Mouse (Mus musculus) midbrain, postnatal 0 days (tissue): Measurements from ENCODE around the gene Hspa12a. TPM values are rescaled to one million over a fixed set of nuclear protein-coding genes. Genes with fewer than 3 reads are reported as not detected.

Experiments
- ATAC-seq: fragments of 200-750 bp; cut with Nextera tagmentation; 2 replicates; pipeline ENCODE4 v1.8.0; 2017; ENCODE audit warnings: moderate number of reproducible peaks, mild to moderate bottlenecking, moderate TSS enrichment, moderate library complexity; ENCODE audit not compliant: low FRiP score
- DNase-seq: peaks from one replicate; pipeline ENCODE4 v3.0.0-alpha.2; 2015; ENCODE audit warnings: low spot score
- H3K27ac ChIP-seq: fragments of 300-500 bp; sonication (generic); 2 replicates; pipeline ENCODE4 v1.5.1; 2014; ENCODE audit warnings: low read depth, mild to moderate bottlenecking, low read length, mixed read lengths
- H3K27me3 ChIP-seq: fragments of 300-500 bp; sonication (generic); 2 replicates; pipeline ENCODE4 v1.6.1; 2014; ENCODE audit warnings: low read length, control low read depth, mixed read lengths; ENCODE audit not compliant: insufficient read depth
- H3K36me3 ChIP-seq: fragments of 300-500 bp; sonication (generic); 2 replicates; pipeline ENCODE4 v1.6.1; 2014; ENCODE audit warnings: low read length, control low read depth, mixed read lengths; ENCODE audit not compliant: insufficient read depth
- H3K4me1 ChIP-seq: fragments of 300-500 bp; sonication (generic); 2 replicates; pipeline ENCODE4 v1.6.1; 2014; ENCODE audit warnings: mild to moderate bottlenecking, control low read depth, antibody characterized with exemption, low read length, mixed read lengths; ENCODE audit not compliant: insufficient read depth
- H3K4me2 ChIP-seq: fragments of 300-500 bp; sonication (generic); 2 replicates; pipeline ENCODE4 v1.6.1; 2014; ENCODE audit warnings: low read depth, mild to moderate bottlenecking, low read length, mixed read lengths; ENCODE audit not compliant: poor library complexity, severe bottlenecking
- H3K4me3 ChIP-seq: fragments of 300-500 bp; sonication (generic); 2 replicates; pipeline ENCODE4 v1.5.1; 2014; ENCODE audit warnings: low read depth, mild to moderate bottlenecking, low read length, moderate library complexity
- H3K9ac ChIP-seq: fragments of 300-500 bp; sonication (generic); replicated peaks from 2 replicates; pipeline ENCODE4 v1.6.1; 2014; ENCODE audit warnings: mild to moderate bottlenecking, low read length, moderate library complexity, mixed read lengths; ENCODE audit not compliant: poor library complexity, severe bottlenecking
- H3K9me3 ChIP-seq: fragments of 300-500 bp; sonication (generic); 2 replicates; pipeline ENCODE4 v1.6.1; 2016; ENCODE audit warnings: low read length, control low read depth
- CTCF ChIP-seq: IDR thresholded peaks from 2 replicates; pipeline ENCODE4 v1.5.1; 2016; ENCODE audit warnings: antibody characterized with exemption, mild to moderate bottlenecking
- WGBS: fragments of 180-500 bp; shearing (Covaris S2); extraction: QIAGEN DNeasy Blood & Tissue Kit; methylation state at CpG from one replicate; pipeline ENCODE4 v1.1.7; 2014; 5-methylcytosine and 5-hydroxymethylcytosine counted together
- polyA plus RNA-seq: library from polyadenylated mRNA; unstranded; fragments of >200 nt; fragmentation: Nextera tagmentation; extraction: Ambion mirVana; gene quantifications from 2 replicates; pipeline ENCODE4 v1.2.1, GENCODE M21; 2015
- total RNA-seq: library from RNA; depleted of rRNA; stranded (reverse); fragments of >200 nt; gene quantifications from 2 replicates; pipeline ENCODE4 v1.2.3, GENCODE M21; 2014

Gene Hspa12a
- total and polyA plus RNA-seq, 2 experiments from 2014 or later = 53.8 to 73.7 TPM

DNA sequence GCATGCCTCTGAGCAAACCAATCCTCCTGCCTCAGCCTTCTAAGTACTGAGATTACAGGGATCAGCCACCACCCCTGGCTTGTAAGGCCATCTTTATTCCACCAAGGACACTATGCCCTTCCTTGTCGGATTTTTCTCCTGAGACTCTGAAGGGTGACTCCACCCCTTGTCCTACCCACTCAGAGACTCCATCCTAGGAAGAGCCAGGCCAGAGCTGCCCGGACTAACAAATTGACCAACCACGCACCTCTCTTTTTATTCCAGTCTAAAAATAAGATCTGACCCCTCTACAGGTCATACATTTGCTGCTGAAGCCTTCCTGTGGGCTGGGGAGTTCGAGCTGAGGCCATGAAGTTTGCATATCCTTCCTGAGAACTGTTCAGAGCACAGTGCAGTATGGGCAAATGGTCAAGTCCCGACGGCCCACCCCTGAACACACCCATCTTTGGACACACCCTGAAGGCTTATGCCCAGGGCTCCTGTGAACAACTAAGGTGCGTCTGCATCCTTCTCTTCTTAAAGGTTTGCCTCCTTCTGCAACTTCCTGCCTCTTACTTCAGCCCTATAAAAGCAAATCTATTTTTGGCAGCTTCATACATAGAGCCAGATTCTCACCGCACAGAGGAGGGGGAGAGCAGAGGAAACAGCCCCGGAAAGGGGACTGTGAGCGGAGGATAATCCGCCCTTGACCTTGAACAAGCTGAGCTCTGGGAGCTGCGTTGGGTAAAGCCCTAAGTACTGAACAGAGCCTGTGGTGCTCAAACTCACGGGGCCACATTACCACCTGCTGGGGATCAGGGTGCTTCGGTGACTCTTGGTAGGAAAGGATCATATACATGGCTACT, 124.7 kb downstream of the Hspa12a start:
- Histone ChIP-seq H3K27me3 (no peaks in the 10 kb centered on the region), H3K4me1 (no peaks in the 10 kb centered on the region), H3K9me3 (no peaks in the 10 kb centered on the region), H3K27ac (no peak overlapping the region), H3K36me3 (peaks cover 20% of the 10 kb centered on the region), H3K4me3 (no peak overlapping the region), H3K9ac (no peak overlapping the region), H3K4me2 (no peak overlapping the region)
- ATAC-seq = no peak
- WGBS = 77% methylated on average over 14 of the region's 14 CpGs
- no peak for TF ChIP-seq CTCF
- DNase-seq = no peak

DNA sequence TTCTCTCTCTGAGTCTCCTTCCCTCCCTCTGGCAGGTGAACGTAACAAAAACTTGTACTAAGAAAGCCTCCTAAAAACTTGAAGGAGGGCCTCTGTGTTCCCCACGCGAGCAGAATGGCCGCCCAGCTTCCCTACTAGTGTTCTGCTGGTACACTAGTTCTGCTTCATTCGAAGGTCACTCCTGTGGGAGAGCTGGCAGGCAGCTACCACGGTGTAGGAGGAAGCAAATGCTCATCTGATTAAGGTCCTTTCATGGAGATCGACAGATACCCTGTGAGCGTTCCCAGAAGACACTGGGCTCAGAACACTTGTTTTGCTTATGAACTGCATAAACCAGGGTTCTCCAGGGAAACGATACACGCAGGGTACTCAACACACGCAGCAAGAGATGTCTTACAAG, 126.1 kb downstream of the Hspa12a start:
- DNase-seq = no peak
- H3K36me3 ChIP-seq = peaks cover 20% of the 10 kb centered on the region
- H3K4me2 ChIP-seq = no peak overlapping the region
- 79% methylated on average over 11 of the region's 11 CpGs for WGBS
- H3K9me3 ChIP-seq = no peaks in the 10 kb centered on the region
- no peak for ATAC-seq
- H3K27ac ChIP-seq = no peak overlapping the region
- H3K4me3 ChIP-seq = no peak overlapping the region
- H3K9ac ChIP-seq = no peak overlapping the region
- H3K4me1 ChIP-seq = no peaks in the 10 kb centered on the region
- no peaks in the 10 kb centered on the region for H3K27me3 ChIP-seq
- TF ChIP-seq CTCF = no peak

DNA sequence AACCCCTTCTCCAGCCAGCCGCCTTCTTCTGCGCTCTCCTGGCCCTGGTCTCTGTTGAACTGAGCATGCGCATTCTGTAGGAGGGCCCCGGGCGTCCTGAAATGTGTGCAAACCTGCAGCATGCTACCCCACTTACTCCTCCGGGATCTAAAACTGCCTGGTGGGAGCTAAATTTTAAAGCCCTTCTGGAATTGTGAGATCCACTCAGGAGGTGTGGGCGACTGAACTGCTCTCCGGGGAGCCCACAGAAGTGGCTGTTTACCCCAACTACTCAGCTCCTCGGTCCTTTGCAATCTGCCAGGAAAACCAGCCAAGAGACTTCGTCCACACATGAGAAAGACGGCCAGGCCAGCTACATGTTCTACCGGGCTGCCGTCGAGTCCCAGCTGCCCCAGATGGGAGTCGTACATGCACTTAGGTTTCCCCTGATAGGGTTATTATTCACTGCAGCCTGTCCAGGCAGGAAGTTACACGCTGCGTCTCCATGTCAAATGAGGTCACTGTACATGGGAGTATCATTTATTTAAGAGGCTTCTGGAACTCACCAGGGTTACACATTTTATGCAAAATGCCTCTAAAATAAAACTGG, 126.9 kb downstream of the Hspa12a start:
- Histone ChIP-seq H3K4me1 (no peaks in the 10 kb centered on the region), H3K9ac (no peak overlapping the region), H3K36me3 (peaks cover 15% of the 10 kb centered on the region), H3K4me3 (no peak overlapping the region), H3K9me3 (no peaks in the 10 kb centered on the region), H3K27ac (no peak overlapping the region), H3K27me3 (no peaks in the 10 kb centered on the region), H3K4me2 (no peak overlapping the region)
- DNase-seq (no peak), ATAC-seq (no peak)
- TF ChIP-seq CTCF = no peak
- 79% methylated on average over 17 of the region's 17 CpGs for WGBS

DNA sequence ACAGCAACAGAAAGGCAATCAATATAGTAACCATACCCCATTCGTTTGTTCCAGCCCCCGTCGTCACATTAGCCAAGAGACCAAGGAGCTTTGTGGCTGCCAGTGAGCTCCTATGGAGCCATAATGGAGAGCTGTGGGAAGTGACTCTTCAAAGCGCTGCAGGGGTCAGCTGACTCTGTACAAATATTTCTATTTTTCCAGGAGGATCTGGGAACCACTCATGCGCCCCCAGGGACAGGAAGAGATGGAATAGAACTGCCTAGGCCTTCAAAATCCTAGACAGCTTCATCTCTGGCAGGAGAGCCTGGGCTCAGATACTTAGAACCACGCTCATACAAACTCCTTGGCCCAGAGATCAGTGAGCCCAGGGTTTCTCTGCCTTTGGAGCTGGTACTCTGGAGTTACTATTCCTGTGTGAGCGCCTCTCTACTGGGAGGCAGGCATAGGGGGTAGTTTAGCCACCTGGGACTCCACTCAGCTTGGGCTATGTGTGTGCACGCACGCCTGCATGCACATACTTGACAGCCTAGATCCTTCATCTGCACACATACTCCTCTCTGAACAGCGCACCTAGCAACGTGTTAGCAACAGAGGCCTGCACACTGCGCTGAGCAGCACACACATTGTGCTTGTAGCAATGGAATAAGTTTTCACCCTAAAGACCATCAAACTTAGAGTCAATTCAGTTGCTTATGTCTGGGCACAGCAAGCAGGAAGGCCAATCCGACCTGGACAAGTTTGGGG, 128.1 kb downstream of the Hspa12a start:
- Histone ChIP-seq H3K9ac (no peak overlapping the region), H3K4me3 (no peak overlapping the region), H3K4me1 (no peaks in the 10 kb centered on the region), H3K27ac (no peak overlapping the region), H3K27me3 (no peaks in the 10 kb centered on the region), H3K9me3 (no peaks in the 10 kb centered on the region), H3K4me2 (no peak overlapping the region), H3K36me3 (peaks cover 15% of the 10 kb centered on the region)
- DNase-seq = no peak
- ATAC-seq = no peak
- no peak for TF ChIP-seq CTCF
- WGBS = 84% methylated on average over 13 of the region's 13 CpGs

DNA sequence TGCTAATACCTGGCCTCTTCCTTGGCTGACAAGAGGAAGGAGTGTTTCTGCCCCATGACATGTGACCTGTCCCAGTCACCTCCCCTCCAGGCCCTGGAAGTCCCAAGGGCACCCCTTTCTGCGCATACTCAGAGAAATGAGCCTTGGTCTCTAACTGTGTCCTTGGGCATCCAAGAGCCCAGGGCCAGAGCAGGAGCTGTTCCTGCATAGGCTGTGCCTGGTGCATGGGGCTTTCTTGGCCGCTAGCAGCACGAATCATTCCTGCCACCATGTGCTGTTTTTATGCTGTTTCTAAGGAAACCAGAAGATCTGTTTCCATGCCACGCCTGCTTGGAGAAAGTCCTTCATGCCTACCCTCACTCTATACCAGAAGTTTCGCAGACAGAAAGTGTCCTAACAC, 132.9 kb downstream of the Hspa12a start:
- ATAC-seq = no peak
- DNase-seq = no peak
- H3K4me2 ChIP-seq = no peak overlapping the region
- no peaks in the 10 kb centered on the region for H3K27me3 ChIP-seq
- no peaks in the 10 kb centered on the region for H3K4me1 ChIP-seq
- no peaks in the 10 kb centered on the region; the same call in 1 of the 2 replicates for H3K36me3 ChIP-seq
- no peak overlapping the region for H3K9ac ChIP-seq
- no peaks in the 10 kb centered on the region for H3K9me3 ChIP-seq
- no peak overlapping the region for H3K4me3 ChIP-seq
- 74% methylated on average over 5 of the region's 5 CpGs for WGBS
- H3K27ac ChIP-seq = no peak overlapping the region
- TF ChIP-seq CTCF = no peak

DNA sequence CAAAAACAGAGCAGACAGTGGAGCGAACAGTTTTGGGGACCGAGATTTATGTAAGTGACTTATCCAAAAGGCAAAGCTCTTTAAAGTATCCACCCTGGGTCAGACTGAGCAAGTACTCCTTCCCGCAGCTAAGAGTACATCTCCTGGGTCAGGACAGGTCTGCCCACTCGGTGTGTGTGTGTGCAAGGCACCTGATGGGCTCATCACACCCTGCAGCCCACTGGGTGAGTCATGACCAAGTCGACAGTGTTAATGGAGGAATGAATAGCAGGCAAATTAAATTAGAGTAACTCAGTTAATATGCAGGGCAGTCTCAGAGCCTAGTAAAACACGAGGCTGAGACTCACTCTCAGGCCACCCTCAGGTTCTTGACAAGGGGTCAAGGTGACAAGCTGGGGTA, 134.6 kb downstream of the Hspa12a start:
- ATAC-seq (no peak), DNase-seq (no peak)
- Histone ChIP-seq H3K36me3 (peaks cover 8% of the 10 kb centered on the region), H3K4me2 (no peak overlapping the region), H3K4me3 (no peak overlapping the region), H3K9me3 (no peaks in the 10 kb centered on the region), H3K27me3 (no peaks in the 10 kb centered on the region), H3K9ac (no peak overlapping the region), H3K27ac (no peak overlapping the region), H3K4me1 (no peaks in the 10 kb centered on the region)
- 82% methylated on average over 6 of the region's 6 CpGs for WGBS
- TF ChIP-seq CTCF = no peak
